Mouse (Mus musculus) gastrocnemius, postnatal 14 days (tissue): Measurements from ENCODE around the gene Naxe. TPM values are rescaled to one million over a fixed set of nuclear protein-coding genes. Genes with fewer than 3 reads are reported as not detected.

Source experiments
- total RNA-seq, 2 experiments: library from RNA; stranded (reverse); gene quantifications; 2 replicates each; pipeline ENCODE4 v1.2.3; 2021

Naxe gene
- total RNA-seq, 2 experiments from 2014 or later, result 47.1 to 47.4 TPM

Other genes starting within 250 kb of the Naxe start
- 10 to 100 TPM; 14.4 to 17.9 TPM for gene Pear1, start 234.2 kb downstream of the Naxe start, total RNA-seq
- under 1 TPM in 1 of 2 experiments, not detected in 1; 0.06 TPM for gene Sh2d2a, start 211.7 kb downstream of the Naxe start, total RNA-seq
- gene Prcc, start 172.9 kb downstream of the Naxe start, total RNA-seq, result 10 to 100 TPM; 40.1 to 40.5 TPM
- 100 to 1,000 TPM; 152 to 161 TPM for gene Hdgf, start 152.2 kb downstream of the Naxe start, total RNA-seq
- gene Mrpl24, start 139.0 kb downstream of the Naxe start, total RNA-seq, result 10 to 100 TPM; 42.1 to 46.5 TPM
- gene Isg20l2, start 128.2 kb downstream of the Naxe start, total RNA-seq, result 1 to 10 TPM; 9.0 to 9.6 TPM
- gene Rrnad1, start 127.8 kb downstream of the Naxe start, total RNA-seq, result 1 to 10 TPM; 3.6 to 3.9 TPM
- under 1 TPM; 0.31 to 0.33 TPM for gene Crabp2, start 109.8 kb downstream of the Naxe start, total RNA-seq
- gene Nes, start 87.4 kb downstream of the Naxe start, total RNA-seq, result 10 to 100 TPM; 37.2 to 51.2 TPM
- gene Bcan, start 58.3 kb downstream of the Naxe start, total RNA-seq, result under 1 TPM; 0.08 to 0.16 TPM
- gene Hapln2, start 30.9 kb downstream of the Naxe start, total RNA-seq, result under 1 TPM in 1 of 2 experiments, not detected in 1; 0.13 TPM
- gene Gpatch4, start 15.4 kb downstream of the Naxe start, total RNA-seq, result 10 to 100 TPM; 11.3 to 15.0 TPM
- not detected for gene Ttc24, start 19.8 kb upstream of the Naxe start, total RNA-seq
- gene Iqgap3, start 23.5 kb upstream of the Naxe start, total RNA-seq, result 1 to 10 TPM; 2.5 to 2.7 TPM
- gene Mef2d, start 83.9 kb upstream of the Naxe start, total RNA-seq, result 100 to 1,000 TPM; 136 to 137 TPM
- gene Rhbg, start 196.2 kb upstream of the Naxe start, total RNA-seq, result not detected
- under 1 TPM; 0.35 to 0.44 TPM for gene Gm38392, start 228.7 kb upstream of the Naxe start, total RNA-seq
- gene Tsacc, start 238.5 kb upstream of the Naxe start, total RNA-seq, result 1 to 10 TPM; 5.8 to 8.5 TPM
- gene Cct3, start 238.6 kb upstream of the Naxe start, total RNA-seq, result 100 to 1,000 TPM; 132 to 151 TPM